Mouse (Mus musculus) midbrain, embryonic 11.5 days (tissue): ENCODE data around the gene Pwp2. TPM values are rescaled to one million over a fixed set of nuclear protein-coding genes. Genes with fewer than 3 reads are reported as not detected.
A peak's percentile ranks its signal among the peaks of the same experiment; 100 is the strongest.

ENCODE experiments used
- ATAC-seq: fragments of 200-750 bp; cut with Nextera tagmentation; 2 replicates; pipeline ENCODE4 v1.8.0; 2017; ENCODE audit warnings: moderate TSS enrichment, moderate library complexity; ENCODE audit not compliant: low FRiP score
- DNase-seq: peaks from one replicate; pipeline ENCODE4 v3.0.0; 2015; ENCODE audit warnings: low spot score; ENCODE audit errors: missing footprints
- H3K27ac ChIP-seq: fragments of 300-500 bp; sonication (generic); 2 replicates; pipeline ENCODE4 v1.5.1; 2014; ENCODE audit warnings: low read depth, low read length
- H3K27me3 ChIP-seq: fragments of 300-500 bp; sonication (generic); 2 replicates; pipeline ENCODE4 v1.6.1; 2014; ENCODE audit warnings: mild to moderate bottlenecking, low read length, moderate library complexity, mixed read lengths; ENCODE audit not compliant: control insufficient read depth, insufficient read depth
- H3K36me3 ChIP-seq: fragments of 300-500 bp; sonication (generic); 2 replicates; pipeline ENCODE4 v1.6.1; 2014; ENCODE audit warnings: mild to moderate bottlenecking, low read length, moderate library complexity, mixed read lengths; ENCODE audit not compliant: control insufficient read depth, insufficient read depth
- H3K4me1 ChIP-seq: fragments of 300-500 bp; sonication (generic); 2 replicates; pipeline ENCODE4 v1.6.1; 2014; ENCODE audit warnings: low read length; ENCODE audit not compliant: control insufficient read depth, insufficient read depth
- H3K4me2 ChIP-seq: fragments of 300-500 bp; sonication (generic); 2 replicates; pipeline ENCODE4 v1.6.1; 2014; ENCODE audit warnings: mild to moderate bottlenecking, moderate library complexity
- H3K4me3 ChIP-seq: fragments of 300-500 bp; sonication (generic); 2 replicates; pipeline ENCODE4 v1.5.1; 2014; ENCODE audit warnings: low read depth, low read length
- H3K9ac ChIP-seq: fragments of 300-500 bp; sonication (generic); 2 replicates; pipeline ENCODE4 v1.6.1; 2014; ENCODE audit warnings: low read length
- H3K9me3 ChIP-seq: fragments of 300-500 bp; sonication (generic); 2 replicates; pipeline ENCODE4 v1.6.1; 2016; ENCODE audit warnings: low read length; ENCODE audit not compliant: control insufficient read depth
- WGBS: fragments of 180-500 bp; shearing (Covaris S2); extraction: QIAGEN DNeasy Blood & Tissue Kit; methylation state at CpG from one replicate; pipeline ENCODE4 v1.1.7; 2014; 5-methylcytosine and 5-hydroxymethylcytosine counted together
- polyA plus RNA-seq: library from polyadenylated mRNA; unstranded; fragments of >200 nt; fragmentation: Nextera tagmentation; extraction: Ambion mirVana; gene quantifications from 2 replicates; pipeline ENCODE4 v1.2.1, GENCODE M21; 2014

Gene Pwp2
- polyA plus RNA-seq, 1 experiment from 2014 or later: 19.0 TPM

GRCm38 (mm10) chr10:78140251-78140600 is 44.7 kb downstream of the Pwp2 start:
- no peak for DNase-seq

GRCm38 (mm10) chr10:78139572-78140250 is 45.2 kb downstream of the Pwp2 start:
- H3K36me3 ChIP-seq: no peaks in the 10 kb centered on the region
- ATAC-seq: no peak
- WGBS: 83% methylated on average over 11 of the region's 11 CpGs
- no peaks in the 10 kb centered on the region for H3K9me3 ChIP-seq
- no peaks in the 10 kb centered on the region for H3K27me3 ChIP-seq
- no peak overlapping the region for H3K9ac ChIP-seq
- no peak overlapping the region for H3K27ac ChIP-seq
- H3K4me1 ChIP-seq: 0 out of 2 replicates have a peak, but pooled peaks cover 4% of the 10 kb centered on the region
- H3K4me2 ChIP-seq: no peak overlapping the region
- no peak for DNase-seq
- no peak overlapping the region for H3K4me3 ChIP-seq

More at GRCm38 (mm10) chr10:78140251-78140600, 44.7 kb downstream of the Pwp2 start:
- WGBS: 86% methylated on average over 1 of the region's 1 CpGs
- no peaks in the 10 kb centered on the region for H3K27me3 ChIP-seq
- ATAC-seq: no peak
- no peak overlapping the region for H3K4me3 ChIP-seq
- H3K4me2 ChIP-seq: no peak overlapping the region
- no peak overlapping the region for H3K27ac ChIP-seq
- H3K9ac ChIP-seq: no peak overlapping the region
- H3K36me3 ChIP-seq: no peaks in the 10 kb centered on the region
- H3K4me1 ChIP-seq: 0 out of 2 replicates have a peak, but pooled peaks cover under 1% of the 10 kb centered on the region
- H3K9me3 ChIP-seq: no peaks in the 10 kb centered on the region

- 0 out of 2 replicates have a peak, but pooled peaks cover 4% of the 10 kb centered on the region for H3K4me1 ChIP-seq
- H3K27me3 ChIP-seq: no peaks in the 10 kb centered on the region
- no peak overlapping the region for H3K4me2 ChIP-seq
- no peaks in the 10 kb centered on the region for H3K9me3 ChIP-seq
- no peak for DNase-seq
- no peak overlapping the region for H3K27ac ChIP-seq
- WGBS: 74% methylated on average over 14 of the region's 14 CpGs
- no peaks in the 10 kb centered on the region for H3K36me3 ChIP-seq
- ATAC-seq: no peak
- no peak overlapping the region for H3K9ac ChIP-seq
- no peak overlapping the region for H3K4me3 ChIP-seq
These were observed 46.0 kb downstream of the Pwp2 start for GRCm38 (mm10) chr10:78138812-78139523.

- WGBS: 90% methylated on average over 3 of the region's 3 CpGs
- ATAC-seq (no peak), DNase-seq (no peak)
- Histone ChIP-seq H3K36me3 (no peaks in the 10 kb centered on the region), H3K4me1 (0 out of 2 replicates have a peak, but pooled peaks cover 4% of the 10 kb centered on the region), H3K9ac (no peak overlapping the region), H3K27ac (no peak overlapping the region), H3K27me3 (no peaks in the 10 kb centered on the region), H3K9me3 (no peaks in the 10 kb centered on the region), H3K4me2 (no peak overlapping the region), H3K4me3 (no peak overlapping the region)
These were observed 47.8 kb downstream of the Pwp2 start for GRCm38 (mm10) chr10:78137191-78137590.

GRCm38 (mm10) chr10:78135947-78136346 is 49.0 kb downstream of the Pwp2 start:
- H3K27ac ChIP-seq: no peak overlapping the region
- no peak for ATAC-seq

GRCm38 (mm10) chr10:78134975-78135798 is 49.8 kb downstream of the Pwp2 start:
- ATAC-seq: peak; percentile 46; the same call in 1 of the 2 replicates

More at GRCm38 (mm10) chr10:78135947-78136346, 49.0 kb downstream of the Pwp2 start:
- Histone ChIP-seq H3K36me3 (no peaks in the 10 kb centered on the region), H3K4me3 (no peak overlapping the region), H3K4me2 (no peak overlapping the region), H3K27me3 (no peaks in the 10 kb centered on the region), H3K9ac (no peak overlapping the region), H3K4me1 (0 out of 2 replicates have a peak, but pooled peaks cover 4% of the 10 kb centered on the region), H3K9me3 (no peaks in the 10 kb centered on the region)
- 74% methylated on average over 5 of the region's 5 CpGs for WGBS
- no peak for DNase-seq

GRCm38 (mm10) chr10:78134400-78134799 is 50.5 kb downstream of the Pwp2 start:
- Histone ChIP-seq H3K4me1 (0 out of 2 replicates have a peak, but pooled peaks cover 4% of the 10 kb centered on the region), H3K4me2 (no peak overlapping the region), H3K27me3 (no peaks in the 10 kb centered on the region), H3K36me3 (no peaks in the 10 kb centered on the region), H3K27ac (no peak overlapping the region), H3K9ac (no peak overlapping the region), H3K9me3 (no peaks in the 10 kb centered on the region), H3K4me3 (no peak overlapping the region)
- no peak for DNase-seq
- 66% methylated on average over 4 of the region's 4 CpGs for WGBS
- ATAC-seq: no peak

More at GRCm38 (mm10) chr10:78134975-78135798, 49.8 kb downstream of the Pwp2 start:
- Histone ChIP-seq H3K4me3 (no peak overlapping the region), H3K4me1 (0 out of 2 replicates have a peak, but pooled peaks cover 4% of the 10 kb centered on the region), H3K27me3 (no peaks in the 10 kb centered on the region), H3K4me2 (peak overlapping the region; percentile 14; the same call in 1 of the 2 replicates), H3K36me3 (no peaks in the 10 kb centered on the region), H3K9ac (peak overlapping the region; percentile 28; the same call in 1 of the 2 replicates), H3K27ac (no peak overlapping the region), H3K9me3 (no peaks in the 10 kb centered on the region)
- DNase-seq: peak; percentile 88
- 14% methylated on average over 14 of the region's 14 CpGs for WGBS

- 81% methylated on average over 4 of the region's 4 CpGs for WGBS
- H3K27ac ChIP-seq: no peak overlapping the region
- H3K27me3 ChIP-seq: no peaks in the 10 kb centered on the region
- H3K4me1 ChIP-seq: 0 out of 2 replicates have a peak, but pooled peaks cover 2% of the 10 kb centered on the region
- H3K9ac ChIP-seq: no peak overlapping the region
- no peaks in the 10 kb centered on the region for H3K9me3 ChIP-seq
- ATAC-seq: no peak
- H3K4me3 ChIP-seq: no peak overlapping the region
- H3K36me3 ChIP-seq: no peaks in the 10 kb centered on the region
- H3K4me2 ChIP-seq: no peak overlapping the region
- DNase-seq: no peak
These were observed 55.0 kb downstream of the Pwp2 start for GRCm38 (mm10) chr10:78129998-78130397.
